Mouse (Mus musculus) stomach, embryonic 14.5 days (tissue): ENCODE data around the gene Aff1. TPM values are rescaled to one million over a fixed set of nuclear protein-coding genes. Genes with fewer than 3 reads are reported as not detected.

Experiments used
- ATAC-seq: fragments of 200-750 bp; cut with Nextera tagmentation; 2 replicates; pipeline ENCODE4 v1.8.0; 2017; ENCODE audit warnings: low read depth, moderate TSS enrichment; ENCODE audit not compliant: insufficient number of reproducible peaks, insufficient read depth, low FRiP score
- H3K27ac ChIP-seq: fragments of 300-500 bp; sonication (generic); 2 replicates; pipeline ENCODE4 v1.5.1; 2014; ENCODE audit warnings: mild to moderate bottlenecking, low read length, moderate library complexity, mixed read lengths
- H3K27me3 ChIP-seq: fragments of 300-500 bp; sonication (generic); 2 replicates; pipeline ENCODE4 v1.6.1; 2014; ENCODE audit warnings: low read length, control low read depth, mixed read lengths; ENCODE audit not compliant: control insufficient read depth, insufficient read depth
- H3K36me3 ChIP-seq: fragments of 300-500 bp; sonication (generic); 2 replicates; pipeline ENCODE4 v1.6.1; 2014; ENCODE audit warnings: mild to moderate bottlenecking, control low read depth, low read length, moderate library complexity, mixed read lengths; ENCODE audit not compliant: control insufficient read depth, insufficient read depth
- H3K4me1 ChIP-seq: fragments of 300-500 bp; sonication (generic); 2 replicates; pipeline ENCODE4 v1.6.1; 2014; ENCODE audit warnings: low read length, control low read depth, mixed read lengths; ENCODE audit not compliant: control insufficient read depth, insufficient read depth
- H3K4me2 ChIP-seq: fragments of 300-500 bp; sonication (generic); replicated peaks from 2 replicates; pipeline ENCODE4 v1.6.1; 2014; ENCODE audit warnings: low read depth, low read length, control low read depth
- H3K4me3 ChIP-seq: fragments of 300-500 bp; sonication (generic); 2 replicates; pipeline ENCODE4 v1.5.1; 2014; ENCODE audit warnings: low read depth, low read length, control low read depth
- H3K9ac ChIP-seq: fragments of 300-500 bp; sonication (generic); replicated peaks from 2 replicates; pipeline ENCODE4 v1.6.1; 2014; ENCODE audit warnings: low read depth, mild to moderate bottlenecking, control low read depth, low read length, moderate library complexity, mixed read lengths
- H3K9me3 ChIP-seq: fragments of 300-500 bp; sonication (generic); 2 replicates; pipeline ENCODE4 v1.6.1; 2016; ENCODE audit warnings: low read depth, low read length, control low read depth; ENCODE audit not compliant: control insufficient read depth
- WGBS: fragments of 180-500 bp; shearing (Covaris S2); extraction: QIAGEN DNeasy Blood & Tissue Kit; methylation state at CpG from one replicate; pipeline ENCODE4 v1.1.7; 2014; 5-methylcytosine and 5-hydroxymethylcytosine counted together
- polyA plus RNA-seq: library from polyadenylated mRNA; unstranded; fragments of >200 nt; fragmentation: Nextera tagmentation; extraction: Ambion mirVana; gene quantifications from 2 replicates; pipeline ENCODE4 v1.2.1, GENCODE M21; 2014

The Aff1 gene
- polyA plus RNA-seq, 1 experiment from 2014 or later, result 5.9 TPM

GRCm38 (mm10) chr5:103664932-103665331 lies 27.2 kb upstream of the Aff1 start:
- H3K9ac ChIP-seq, result no peak overlapping the region
- H3K4me2 ChIP-seq, result no peak overlapping the region
- no peak overlapping the region for H3K4me3 ChIP-seq
- H3K9me3 ChIP-seq, result no peaks in the 10 kb centered on the region
- ATAC-seq, result no peak
- no peaks in the 10 kb centered on the region for H3K4me1 ChIP-seq
- no peaks in the 10 kb centered on the region for H3K36me3 ChIP-seq
- no peak overlapping the region for H3K27ac ChIP-seq
- 74% methylated on average over 9 of the region's 9 CpGs for WGBS
- H3K27me3 ChIP-seq, result no peaks in the 10 kb centered on the region

DNA sequence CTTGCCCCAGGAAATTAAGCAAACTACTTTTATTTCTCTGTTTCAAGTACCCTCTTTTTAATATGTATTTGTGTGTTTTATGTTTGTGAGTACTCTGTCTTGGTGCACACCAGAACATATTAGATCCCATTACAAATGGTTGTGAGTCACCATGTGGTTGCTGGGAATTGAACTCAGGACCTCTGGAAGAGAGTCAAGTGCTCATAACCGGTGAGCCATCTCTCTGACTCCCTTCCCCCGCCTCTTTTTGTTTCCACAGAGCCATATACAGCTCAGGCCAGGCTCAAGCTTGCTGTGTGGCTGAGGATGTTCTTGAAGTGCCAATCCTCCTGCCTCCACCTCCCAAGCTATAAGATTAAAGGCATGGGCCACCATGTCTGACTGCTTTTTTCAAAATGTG lies 26.3 kb upstream of the Aff1 start:
- Histone ChIP-seq H3K9me3 (no peaks in the 10 kb centered on the region), H3K9ac (no peak overlapping the region), H3K4me3 (no peak overlapping the region), H3K4me2 (no peak overlapping the region), H3K4me1 (no peaks in the 10 kb centered on the region), H3K36me3 (no peaks in the 10 kb centered on the region), H3K27me3 (no peaks in the 10 kb centered on the region), H3K27ac (no peak overlapping the region)
- 74% methylated on average over 2 of the region's 2 CpGs for WGBS
- ATAC-seq, result no peak

GRCm38 (mm10) chr5:103671858-103672257 lies 20.3 kb upstream of the Aff1 start:
- H3K27ac ChIP-seq, result peak overlapping the region; percentile 48; the same call in 1 of the 2 replicates
- H3K4me1 ChIP-seq, result no peaks in the 10 kb centered on the region
- no peaks in the 10 kb centered on the region for H3K27me3 ChIP-seq
- ATAC-seq, result peak; percentile 71
- 47% methylated on average over 3 of the region's 3 CpGs for WGBS
- no peaks in the 10 kb centered on the region for H3K36me3 ChIP-seq
- H3K4me2 ChIP-seq, result no peak overlapping the region
- H3K9ac ChIP-seq, result no peak overlapping the region
- no peaks in the 10 kb centered on the region for H3K9me3 ChIP-seq
- H3K4me3 ChIP-seq, result no peak overlapping the region

GRCm38 (mm10) chr5:103673611-103674010 lies 18.6 kb upstream of the Aff1 start:
- Histone ChIP-seq H3K4me2 (no peak overlapping the region), H3K4me1 (no peaks in the 10 kb centered on the region), H3K9ac (no peak overlapping the region), H3K4me3 (no peak overlapping the region), H3K27me3 (no peaks in the 10 kb centered on the region), H3K27ac (no peak overlapping the region), H3K36me3 (no peaks in the 10 kb centered on the region), H3K9me3 (no peaks in the 10 kb centered on the region)
- ATAC-seq, result no peak
- WGBS, result 73% methylated on average over 4 of the region's 4 CpGs

DNA sequence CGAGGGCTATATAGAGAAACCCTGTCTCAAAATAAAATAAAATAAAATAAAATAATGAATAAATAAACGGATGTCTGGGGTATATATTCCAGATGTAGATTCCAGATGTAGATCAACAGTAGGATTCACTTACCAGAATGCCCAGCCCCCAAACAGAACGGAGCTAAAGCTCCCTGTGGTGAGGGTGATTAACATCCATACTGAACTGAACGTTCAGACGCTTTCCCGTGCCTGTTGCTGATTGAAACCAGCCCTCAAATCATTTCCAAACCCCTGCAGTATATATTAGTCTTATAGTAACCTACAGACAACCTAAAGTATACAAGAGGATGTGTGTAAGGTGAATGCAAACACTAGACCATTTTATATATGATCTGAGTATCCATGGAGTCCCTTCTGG lies 17.7 kb upstream of the Aff1 start:
- Histone ChIP-seq H3K27ac (no peak overlapping the region), H3K4me1 (no peaks in the 10 kb centered on the region), H3K9me3 (no peaks in the 10 kb centered on the region), H3K4me2 (no peak overlapping the region), H3K27me3 (no peaks in the 10 kb centered on the region), H3K9ac (no peak overlapping the region), H3K4me3 (no peak overlapping the region), H3K36me3 (no peaks in the 10 kb centered on the region)
- 47% methylated on average over 6 of the region's 6 CpGs for WGBS
- no peak for ATAC-seq

GRCm38 (mm10) chr5:103676289-103676881 lies 15.8 kb upstream of the Aff1 start:
- no peak overlapping the region for H3K4me2 ChIP-seq
- H3K4me1 ChIP-seq, result no peaks in the 10 kb centered on the region
- H3K4me3 ChIP-seq, result no peak overlapping the region
- H3K27me3 ChIP-seq, result no peaks in the 10 kb centered on the region
- no peak overlapping the region for H3K27ac ChIP-seq
- no peaks in the 10 kb centered on the region for H3K9me3 ChIP-seq
- no peak for ATAC-seq
- WGBS, result 64% methylated on average over 6 of the region's 6 CpGs
- H3K36me3 ChIP-seq, result no peaks in the 10 kb centered on the region
- no peak overlapping the region for H3K9ac ChIP-seq

GRCm38 (mm10) chr5:103677894-103678293 lies 14.3 kb upstream of the Aff1 start:
- Histone ChIP-seq H3K4me2 (no peak overlapping the region), H3K27ac (no peak overlapping the region), H3K27me3 (no peaks in the 10 kb centered on the region), H3K36me3 (no peaks in the 10 kb centered on the region), H3K4me3 (no peak overlapping the region), H3K9me3 (no peaks in the 10 kb centered on the region), H3K4me1 (no peaks in the 10 kb centered on the region), H3K9ac (no peak overlapping the region)
- ATAC-seq, result no peak
- WGBS, result 79% methylated on average over 6 of the region's 6 CpGs

DNA sequence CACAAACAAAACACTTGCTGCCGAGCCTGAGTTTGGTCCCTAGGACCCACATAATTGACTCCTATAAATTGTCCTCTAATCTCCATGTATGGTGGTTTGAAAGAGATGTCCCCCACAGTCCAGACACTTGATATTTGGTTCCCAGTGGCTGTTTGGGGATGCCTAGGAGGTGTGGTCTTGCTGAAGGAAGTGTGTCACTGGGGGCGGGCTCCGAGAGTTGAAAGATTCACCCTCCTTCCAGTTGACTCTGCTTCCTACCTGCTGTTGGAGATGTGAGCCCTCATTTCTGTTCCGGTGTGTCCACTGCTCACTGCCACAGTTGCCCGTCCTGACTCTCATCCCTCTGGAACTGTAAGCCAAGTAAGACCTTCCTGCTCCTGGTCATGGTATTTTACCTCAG lies 13.2 kb upstream of the Aff1 start:
- no peaks in the 10 kb centered on the region for H3K27me3 ChIP-seq

DNA sequence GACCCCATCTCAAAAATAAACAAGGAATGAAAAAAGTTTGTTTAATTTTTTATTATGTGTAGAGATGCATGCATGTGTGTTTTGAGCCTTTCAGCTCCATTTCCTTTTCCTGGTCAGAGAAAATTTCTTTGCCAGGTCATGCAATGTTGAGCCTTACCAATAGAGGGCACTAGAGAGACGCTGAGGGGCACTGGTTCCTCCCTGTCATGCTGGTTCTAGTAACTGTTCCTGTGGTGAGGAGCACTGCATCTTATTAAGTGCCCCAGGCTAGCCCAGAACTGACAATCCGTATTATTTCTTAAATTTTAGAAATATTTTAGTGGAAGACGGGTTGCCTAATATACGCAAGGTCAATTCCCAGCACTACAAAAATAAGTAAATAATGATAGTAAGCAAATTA lies 11.8 kb upstream of the Aff1 start:
- Histone ChIP-seq H3K4me3 (no peak overlapping the region), H3K4me1 (no peaks in the 10 kb centered on the region), H3K36me3 (no peaks in the 10 kb centered on the region), H3K9ac (no peak overlapping the region), H3K27ac (no peak overlapping the region), H3K9me3 (no peaks in the 10 kb centered on the region), H3K4me2 (no peak overlapping the region), H3K27me3 (no peaks in the 10 kb centered on the region)
- 51% methylated on average over 4 of the region's 4 CpGs for WGBS
- ATAC-seq, result no peak

More for the DNA sequence above, 13.2 kb upstream of the Aff1 start:
- no peak overlapping the region for H3K4me3 ChIP-seq
- no peak overlapping the region for H3K9ac ChIP-seq
- H3K36me3 ChIP-seq, result no peaks in the 10 kb centered on the region
- no peaks in the 10 kb centered on the region for H3K4me1 ChIP-seq
- no peaks in the 10 kb centered on the region for H3K9me3 ChIP-seq
- no peak overlapping the region for H3K27ac ChIP-seq
- 92% methylated on average over 5 of the region's 5 CpGs for WGBS
- H3K4me2 ChIP-seq, result no peak overlapping the region
- ATAC-seq, result no peak
